Mouse (Mus musculus) common myeloid progenitor, adult 5-6 weeks (primary cell): ENCODE measurements around the gene Znhit6. TPM values are rescaled to one million over a fixed set of nuclear protein-coding genes. Genes with fewer than 3 reads are reported as not detected.

Source experiments
- total RNA-seq: library from RNA; stranded (forward); fragments of 200-1000, 187-1606 nt; gene quantifications from 2 replicates; pipeline ENCODE4 v1.2.3, GENCODE M21; 2017

Gene Znhit6
- total RNA-seq, 1 experiment from 2014 or later, result 32.7 TPM

Other genes with a start within 250 kb of the Znhit6 start
- gene Ccn1, start 73.8 kb downstream of the Znhit6 start, total RNA-seq, result 0.27 and 0.34 TPM in 2 replicates
- gene Ddah1, start 182.5 kb downstream of the Znhit6 start, total RNA-seq, result not detected in 2 replicates